Mouse (Mus musculus): ENCODE measurements around the gene Glrx3. TPM values are rescaled to one million over a fixed set of nuclear protein-coding genes. Genes with fewer than 3 reads are reported as not detected.
"Not testable (repeated sequence)": the region's sequence is repeated elsewhere in the genome, so short reads cannot be mapped to it uniquely, and the experiment has no call there.

Glrx3 gene
- total and polyA plus RNA-seq, 2 experiments from 2014 or later = 88.1 to 162 TPM

GRCm38 (mm10) chr7:137421236-137421635 lies 16.2 kb upstream of the Glrx3 start:
- H3K27me3 ChIP-seq (ENCODE audit: control insufficient read depth, insufficient read depth, low read length) = no peaks in the 10 kb centered on the region
- no peak overlapping the region for H3K4me2 ChIP-seq (ENCODE audit: low read depth, low read length)
- H3K4me1 ChIP-seq (ENCODE audit: control insufficient read depth, insufficient read depth) = no peaks in the 10 kb centered on the region
- no peaks in the 10 kb centered on the region for H3K36me3 ChIP-seq (replicated peaks; ENCODE audit: control insufficient read depth, insufficient read depth, low read length)
- ATAC-seq (ENCODE audit: insufficient read depth, low read depth) = no peak
- DNase-seq (ENCODE audit: low spot score) = no peak
- H3K9ac ChIP-seq (replicated peaks; ENCODE audit: low read depth, low read length) = no peak overlapping the region
- no peaks in the 10 kb centered on the region for H3K9me3 ChIP-seq (replicated peaks; ENCODE audit: control insufficient read depth, low read length)
- TF ChIP-seq EP300 (IDR thresholded peaks at IDR 0.05; ENCODE audit: low read depth) (no peak), CTCF (IDR thresholded peaks at IDR 0.05; ENCODE audit: low read depth) (no peak)
- no peak overlapping the region for H3K4me3 ChIP-seq (ENCODE audit: low read depth, low read length)
- WGBS = 93% methylated on average over 4 of the region's 4 CpGs
- H3K27ac ChIP-seq (ENCODE audit: low read depth) = no peak overlapping the region

- ATAC-seq (ENCODE audit: insufficient read depth, low read depth) (no peak), DNase-seq (ENCODE audit: low spot score) (no peak)
- WGBS = 37% methylated on average over 4 of the region's 4 CpGs
- H3K4me2 ChIP-seq (ENCODE audit: low read depth, low read length) = no peak overlapping the region
- no peak overlapping the region for H3K4me3 ChIP-seq (ENCODE audit: low read depth, low read length)
- H3K36me3 ChIP-seq (replicated peaks; ENCODE audit: control insufficient read depth, insufficient read depth, low read length) = no peaks in the 10 kb centered on the region
- H3K9me3 ChIP-seq (replicated peaks; ENCODE audit: control insufficient read depth, low read length) = no peaks in the 10 kb centered on the region
- H3K4me1 ChIP-seq (ENCODE audit: control insufficient read depth, insufficient read depth) = no peaks in the 10 kb centered on the region
- no peak overlapping the region for H3K9ac ChIP-seq (replicated peaks; ENCODE audit: low read depth, low read length)
- no peak for TF ChIP-seq CTCF (IDR thresholded peaks at IDR 0.05; ENCODE audit: low read depth)
- TF ChIP-seq EP300 (IDR thresholded peaks at IDR 0.05; ENCODE audit: low read depth) = no peak
- H3K27ac ChIP-seq (ENCODE audit: low read depth) = no peak overlapping the region
- no peaks in the 10 kb centered on the region for H3K27me3 ChIP-seq (ENCODE audit: control insufficient read depth, insufficient read depth, low read length)
These were observed 10.7 kb upstream of the Glrx3 start for GRCm38 (mm10) chr7:137426693-137427092.

GRCm38 (mm10) chr7:137431769-137432603 lies 5.4 kb upstream of the Glrx3 start:
- Histone ChIP-seq H3K9me3 (replicated peaks; ENCODE audit: control insufficient read depth, low read length) (no peaks in the 10 kb centered on the region), H3K4me1 (ENCODE audit: control insufficient read depth, insufficient read depth) (no peaks in the 10 kb centered on the region), H3K27ac (ENCODE audit: low read depth) (no peak overlapping the region), H3K4me3 (ENCODE audit: low read depth, low read length) (no peak overlapping the region), H3K27me3 (ENCODE audit: control insufficient read depth, insufficient read depth, low read length) (no peaks in the 10 kb centered on the region), H3K9ac (replicated peaks; ENCODE audit: low read depth, low read length) (no peak overlapping the region), H3K36me3 (replicated peaks; ENCODE audit: control insufficient read depth, insufficient read depth, low read length) (no peaks in the 10 kb centered on the region), H3K4me2 (ENCODE audit: low read depth, low read length) (no peak overlapping the region)
- ATAC-seq (ENCODE audit: insufficient read depth, low read depth) = no peak
- TF ChIP-seq CTCF (IDR thresholded peaks at IDR 0.05; ENCODE audit: low read depth) (no peak), EP300 (IDR thresholded peaks at IDR 0.05; ENCODE audit: low read depth) (no peak)
- WGBS = 60% methylated on average over 13 of the region's 13 CpGs
- no peak for DNase-seq (ENCODE audit: low spot score)

DNA sequence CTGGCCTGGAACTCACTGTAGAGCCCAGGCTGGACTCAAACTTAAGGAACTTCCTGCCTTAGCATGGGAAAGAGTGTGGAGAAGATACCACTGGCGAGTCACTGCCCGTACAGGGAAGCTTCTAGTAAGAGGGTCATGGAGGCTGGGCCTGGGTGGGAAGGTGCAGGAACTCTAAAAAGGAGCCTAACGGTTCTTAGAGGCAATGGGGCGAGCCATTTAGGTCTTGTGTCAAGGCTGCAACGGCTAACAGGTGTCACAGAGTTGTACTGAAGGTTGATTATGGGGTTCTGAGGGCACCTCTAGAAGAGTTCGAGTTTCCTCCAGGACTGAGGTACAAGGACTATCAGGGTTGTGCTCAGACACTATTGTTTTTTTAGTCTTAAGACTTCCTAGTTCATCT lies 513 bp upstream of the Glrx3 start:
- TF ChIP-seq CTCF (IDR thresholded peaks at IDR 0.05; ENCODE audit: low read depth) (no peak), EP300 (IDR thresholded peaks at IDR 0.05; ENCODE audit: low read depth) (no peak)
- Histone ChIP-seq H3K36me3 (replicated peaks; ENCODE audit: control insufficient read depth, insufficient read depth, low read length) (no peaks in the 10 kb centered on the region), H3K4me3 (ENCODE audit: low read depth, low read length) (0 out of 2 replicates have a peak overlapping the region, but pooled peaks have one; percentile 94), H3K9me3 (replicated peaks; ENCODE audit: control insufficient read depth, low read length) (no peaks in the 10 kb centered on the region), H3K4me1 (ENCODE audit: control insufficient read depth, insufficient read depth) (peaks cover 17% of the 10 kb centered on the region), H3K27me3 (ENCODE audit: control insufficient read depth, insufficient read depth, low read length) (no peaks in the 10 kb centered on the region), H3K27ac (ENCODE audit: low read depth) (peak overlapping the region; percentile 86; the same call in 1 of the 2 replicates), H3K9ac (replicated peaks; ENCODE audit: low read depth, low read length) (no peak overlapping the region), H3K4me2 (ENCODE audit: low read depth, low read length) (peak overlapping the region; percentile 16; the same call in 1 of the 2 replicates)
- DNase-seq (ENCODE audit: low spot score) = no peak
- no peak for ATAC-seq (ENCODE audit: insufficient read depth, low read depth)
- WGBS = 71% methylated on average over 6 of the region's 6 CpGs

GRCm38 (mm10) chr7:137438179-137438550 lies 751 bp downstream of the Glrx3 start:
- peaks cover 21% of the 10 kb centered on the region for H3K4me1 ChIP-seq (ENCODE audit: control insufficient read depth, insufficient read depth)
- no peak for ATAC-seq (ENCODE audit: insufficient read depth, low read depth)

GRCm38 (mm10) chr7:137438962-137439361 lies 1.5 kb downstream of the Glrx3 start:
- H3K9ac ChIP-seq (replicated peaks; ENCODE audit: low read depth, low read length); H3K9me3 ChIP-seq (replicated peaks; ENCODE audit: control insufficient read depth, low read length); H3K27me3 ChIP-seq (ENCODE audit: control insufficient read depth, insufficient read depth, low read length); DNase-seq (ENCODE audit: low spot score); H3K27ac ChIP-seq (ENCODE audit: low read depth); H3K36me3 ChIP-seq (replicated peaks; ENCODE audit: control insufficient read depth, insufficient read depth, low read length); ATAC-seq (ENCODE audit: insufficient read depth, low read depth): not testable (repeated sequence)
- H3K4me3 ChIP-seq (ENCODE audit: low read depth, low read length) = 0 out of 2 replicates have a peak overlapping the region, but pooled peaks have one; percentile 94
- peaks cover 21% of the 10 kb centered on the region for H3K4me1 ChIP-seq (ENCODE audit: control insufficient read depth, insufficient read depth)
- 80% methylated on average over 7 of the region's 7 CpGs for WGBS
- H3K4me2 ChIP-seq (ENCODE audit: low read depth, low read length) = peak overlapping the region; percentile 89; the same call in 1 of the 2 replicates

More at GRCm38 (mm10) chr7:137438179-137438550, 751 bp downstream of the Glrx3 start:
- Histone ChIP-seq H3K4me2 (ENCODE audit: low read depth, low read length) (peak overlapping the region; percentile 89), H3K27me3 (ENCODE audit: control insufficient read depth, insufficient read depth, low read length) (no peaks in the 10 kb centered on the region), H3K36me3 (replicated peaks; ENCODE audit: control insufficient read depth, insufficient read depth, low read length) (no peaks in the 10 kb centered on the region), H3K9me3 (replicated peaks; ENCODE audit: control insufficient read depth, low read length) (no peaks in the 10 kb centered on the region), H3K4me3 (ENCODE audit: low read depth, low read length) (peak overlapping the region; percentile 94), H3K9ac (replicated peaks; ENCODE audit: low read depth, low read length) (peak overlapping the region; percentile 89), H3K27ac (ENCODE audit: low read depth) (peak overlapping the region; percentile 86)
- TF ChIP-seq EP300 (IDR thresholded peaks at IDR 0.05; ENCODE audit: low read depth) (no peak), CTCF (IDR thresholded peaks at IDR 0.05; ENCODE audit: low read depth) (no peak)
- 5% methylated on average over 7 of the region's 7 CpGs for WGBS
- DNase-seq (ENCODE audit: low spot score) = no peak

Data from heart, postnatal 0 days (tissue).